Mouse (Mus musculus): ENCODE results near the gene Myocd. TPM values are rescaled to one million over a fixed set of nuclear protein-coding genes. Genes with fewer than 3 reads are reported as not detected.

Gene Myocd
- total RNA-seq, 2 experiments from 2014 or later, result 0.51 to 1.2 TPM

GRCm38 (mm10) chr11:65153006-65153405 lies 116.8 kb downstream of the Myocd start:
- DNase-seq, result no peak
- intact Hi-C loops (cut with DNase I), result no loop called here

- intact Hi-C loops (cut with DNase I), result no loop called here
- DNase-seq, result no peak
Observed at GRCm38 (mm10) chr11:65148441-65148840, 121.3 kb downstream of the Myocd start.

GRCm38 (mm10) chr11:65142838-65143417 lies 126.9 kb downstream of the Myocd start:
- no peak for DNase-seq
- intact Hi-C loops (cut with DNase I), result no loop called here

GRCm38 (mm10) chr11:65139030-65139429 lies 130.8 kb downstream of the Myocd start:
- intact Hi-C loops (cut with DNase I), result no loop called here
- DNase-seq, result no peak

- intact Hi-C loops (cut with DNase I), result no loop called here
- no peak for DNase-seq
Observed at GRCm38 (mm10) chr11:65137145-65137652, 132.6 kb downstream of the Myocd start.

- intact Hi-C loops (cut with DNase I), result no loop called here
- DNase-seq, result no peak
Observed at GRCm38 (mm10) chr11:65135251-65135739, 134.5 kb downstream of the Myocd start.

GRCm38 (mm10) chr11:65133661-65134060 lies 136.1 kb downstream of the Myocd start:
- DNase-seq, result no peak
- intact Hi-C loops (cut with DNase I), result no loop called here

GRCm38 (mm10) chr11:65129110-65129509 lies 140.7 kb downstream of the Myocd start:
- intact Hi-C loops (cut with DNase I), result loop anchor here (5.0 kb wide), 1 partner anchor 37 kb away; no protein-coding TSS in a partner anchor

GRCm38 (mm10) chr11:65128666-65129065 lies 141.1 kb downstream of the Myocd start:
- no peak for DNase-seq
- intact Hi-C loops (cut with DNase I), result loop anchor here (5.0 kb wide), 1 partner anchor 36 kb away; no protein-coding TSS in a partner anchor

More at GRCm38 (mm10) chr11:65129110-65129509, 140.7 kb downstream of the Myocd start:
- DNase-seq, result no peak

- no peak for DNase-seq
- intact Hi-C loops (cut with DNase I), result loop anchor here (5.0 kb wide), 1 partner anchor 34 kb away; no protein-coding TSS in a partner anchor
Observed at GRCm38 (mm10) chr11:65126566-65126965, 143.2 kb downstream of the Myocd start.

Other genes starting within 250 kb of the Myocd start
- under 1 TPM in 1 of 2 experiments, not detected in 1; 0.25 TPM for gene 1700086D15Rik, start 110.1 kb downstream of the Myocd start, total RNA-seq (2021)
- 1 to 10 TPM; 6.8 to 9.0 TPM for gene Arhgap44, start 107.0 kb downstream of the Myocd start, total RNA-seq (2021)